Mouse (Mus musculus) spleen, postnatal 4 days (tissue): ENCODE measurements at regions not wholly inside any gene's neighbourhood (a gene's known extent, or its start where the extent isn't known, plus 50 kb on each side); places are given as distances from the start of the nearest gene placed in this dataset.
"Not testable (repeated sequence)": the region's sequence is repeated elsewhere in the genome, so short reads cannot be mapped to it uniquely, and the experiment has no call there.

Source experiments
- DNase-seq, 2 experiments: peaks; one replicate each; pipeline ENCODE4 v3.0.0; 2022; ENCODE audit warnings: low spot score in 2 of 2

DNA sequence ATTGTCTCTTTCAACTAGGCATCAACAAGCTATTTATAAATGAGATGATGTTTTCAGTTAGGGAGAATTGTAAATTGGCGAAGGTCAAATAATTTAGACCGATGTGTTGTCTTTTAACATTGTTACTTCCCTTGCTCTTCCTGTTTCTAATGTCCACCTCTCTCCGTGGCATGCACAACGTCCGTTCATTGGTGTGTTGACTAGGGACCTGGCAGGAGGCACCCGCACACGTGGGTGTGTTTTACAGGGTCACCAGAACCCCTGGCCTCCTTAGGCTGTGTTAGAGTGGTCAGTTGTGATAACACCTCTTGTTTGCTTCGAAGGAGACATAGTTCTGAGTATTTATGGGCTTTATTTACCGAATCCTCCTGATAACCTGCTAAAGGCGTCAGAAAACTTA lies 222.8 kb downstream of the Brms1l start:
- no peak for DNase-seq

DNA sequence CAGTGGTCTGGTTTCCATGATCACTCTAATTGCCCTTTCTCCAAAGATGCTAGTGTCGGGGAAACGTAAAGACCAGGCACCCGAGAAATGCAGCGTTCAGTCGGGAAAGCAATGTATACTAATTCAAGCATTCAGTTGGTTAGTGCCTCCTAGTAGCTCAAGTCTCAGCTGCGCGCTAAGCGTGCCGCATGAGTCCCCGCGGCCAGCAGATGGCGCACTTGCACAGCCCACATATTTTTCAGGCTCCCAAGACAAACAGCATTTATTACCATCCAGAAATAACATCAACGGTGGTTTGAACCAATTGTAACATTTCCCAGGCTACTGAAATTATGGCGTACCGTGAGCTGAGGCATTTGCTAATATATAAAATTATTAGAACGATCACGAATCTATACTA lies 222.3 kb downstream of the Brms1l start:
- peak; percentile 34 to 81 for DNase-seq

- no peak for DNase-seq
These were observed 219.3 kb downstream of the Brms1l start for GRCm38 (mm10) chr12:56055382-56055781.

DNA sequence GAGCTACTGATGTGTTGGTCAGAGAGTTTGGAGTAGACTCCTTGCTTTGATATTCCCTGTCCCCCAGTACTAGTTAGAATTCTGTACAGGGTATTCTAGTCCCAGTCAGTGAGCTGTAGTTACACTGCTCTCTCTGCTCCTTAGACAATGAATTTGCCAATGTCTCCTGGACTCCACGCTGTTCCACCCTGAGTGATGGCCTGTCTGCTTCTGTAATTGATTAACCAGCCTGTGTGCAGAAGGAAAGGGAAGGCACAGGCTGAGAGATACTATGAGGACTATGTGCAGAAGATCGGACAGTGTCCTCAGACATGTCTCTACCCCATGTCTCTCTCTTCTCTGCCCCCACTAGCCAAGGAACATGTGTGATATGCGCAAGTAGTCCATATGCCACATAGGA lies 209.9 kb downstream of the Brms1l start:
- no peak for DNase-seq

- no peak for DNase-seq
These were observed 184.9 kb downstream of the Brms1l start for GRCm38 (mm10) chr12:56020954-56021514.

DNA sequence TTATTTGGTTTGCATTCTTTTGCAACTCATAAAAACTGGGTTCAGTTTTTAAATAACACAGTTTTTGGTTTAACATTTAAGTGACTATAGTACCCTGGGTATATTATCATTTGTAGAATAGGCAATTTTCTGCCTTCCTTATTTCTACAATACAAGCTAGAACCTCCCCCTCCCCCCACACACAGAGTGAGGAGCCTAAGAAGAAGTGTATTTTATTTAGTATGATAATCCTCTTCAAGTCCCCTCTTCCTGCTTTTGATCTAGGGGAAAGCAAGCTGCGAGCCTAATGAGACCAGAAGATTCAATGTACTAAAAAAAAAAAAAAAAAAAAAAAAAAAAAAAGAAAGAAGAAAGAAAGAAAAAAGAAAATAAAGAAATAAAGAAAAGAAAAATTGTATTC lies 184.4 kb downstream of the Brms1l start:
- DNase-seq = no peak

- DNase-seq = no peak
These were observed 173.9 kb downstream of the Brms1l start for GRCm38 (mm10) chr12:56009976-56010375.

- no peak for DNase-seq
These were observed 169.7 kb downstream of the Brms1l start for GRCm38 (mm10) chr12:56005846-56006245.

DNA sequence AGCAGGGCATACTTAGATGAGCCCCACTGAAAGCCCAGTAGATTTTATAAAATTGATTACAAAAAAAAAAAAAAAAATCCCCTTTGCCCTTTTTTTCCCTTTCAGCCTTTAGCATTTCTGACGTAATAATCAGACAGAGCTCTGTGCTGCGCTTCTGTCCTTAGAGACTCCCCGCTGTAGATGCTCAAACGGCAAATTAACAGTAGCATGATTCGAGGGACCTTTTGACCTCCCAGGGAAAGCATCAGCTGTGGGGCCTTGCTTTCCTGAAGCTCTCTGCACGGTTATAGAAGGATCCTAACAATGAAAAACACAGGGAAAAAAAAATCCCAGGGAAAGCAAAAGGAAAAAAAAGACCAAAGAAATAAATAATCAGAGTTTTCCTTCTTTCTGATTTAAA lies 169.2 kb downstream of the Brms1l start:
- no peak for DNase-seq

- no peak for DNase-seq
These were observed 168.4 kb downstream of the Brms1l start for GRCm38 (mm10) chr12:56004479-56004878.

- no peak for DNase-seq
These were observed 167.4 kb downstream of the Brms1l start for GRCm38 (mm10) chr12:56003561-56003960.

DNA sequence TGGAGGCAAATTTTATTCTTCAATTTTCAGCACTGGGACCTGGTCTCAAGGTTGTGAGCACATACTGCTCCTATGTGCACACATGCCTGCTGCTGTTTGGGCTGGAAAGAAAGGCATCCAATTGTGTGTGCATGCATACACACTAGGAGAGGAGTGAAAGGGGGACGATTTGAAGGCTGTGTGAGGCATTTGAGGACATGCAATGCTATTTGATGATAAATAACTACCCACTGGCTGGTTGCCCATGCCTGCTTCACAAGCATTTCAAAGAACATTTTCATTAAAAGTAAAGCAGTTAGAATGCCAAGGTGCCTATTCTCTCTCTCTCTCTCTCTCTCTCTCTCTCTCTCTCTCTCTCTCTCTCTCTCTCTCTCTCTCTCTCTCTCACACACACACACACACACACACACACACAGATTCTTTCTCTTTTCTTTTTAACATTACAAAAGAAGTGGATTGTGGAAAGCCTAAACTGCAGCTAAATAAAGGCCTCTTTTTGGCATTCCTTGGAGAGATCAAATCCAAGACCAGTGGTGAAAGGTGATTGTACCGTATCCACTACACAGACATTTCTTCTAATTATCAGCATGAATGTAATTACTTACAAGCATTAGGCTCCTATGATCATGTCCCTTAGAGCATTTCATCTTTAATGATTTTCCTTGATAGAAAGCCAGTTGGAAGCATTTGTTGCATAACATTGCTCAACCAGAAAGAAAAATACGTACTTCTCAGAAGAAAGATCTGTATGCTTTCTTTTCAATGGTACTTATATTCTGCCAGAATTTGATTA lies 160.7 kb downstream of the Brms1l start:
- DNase-seq = no peak

DNA sequence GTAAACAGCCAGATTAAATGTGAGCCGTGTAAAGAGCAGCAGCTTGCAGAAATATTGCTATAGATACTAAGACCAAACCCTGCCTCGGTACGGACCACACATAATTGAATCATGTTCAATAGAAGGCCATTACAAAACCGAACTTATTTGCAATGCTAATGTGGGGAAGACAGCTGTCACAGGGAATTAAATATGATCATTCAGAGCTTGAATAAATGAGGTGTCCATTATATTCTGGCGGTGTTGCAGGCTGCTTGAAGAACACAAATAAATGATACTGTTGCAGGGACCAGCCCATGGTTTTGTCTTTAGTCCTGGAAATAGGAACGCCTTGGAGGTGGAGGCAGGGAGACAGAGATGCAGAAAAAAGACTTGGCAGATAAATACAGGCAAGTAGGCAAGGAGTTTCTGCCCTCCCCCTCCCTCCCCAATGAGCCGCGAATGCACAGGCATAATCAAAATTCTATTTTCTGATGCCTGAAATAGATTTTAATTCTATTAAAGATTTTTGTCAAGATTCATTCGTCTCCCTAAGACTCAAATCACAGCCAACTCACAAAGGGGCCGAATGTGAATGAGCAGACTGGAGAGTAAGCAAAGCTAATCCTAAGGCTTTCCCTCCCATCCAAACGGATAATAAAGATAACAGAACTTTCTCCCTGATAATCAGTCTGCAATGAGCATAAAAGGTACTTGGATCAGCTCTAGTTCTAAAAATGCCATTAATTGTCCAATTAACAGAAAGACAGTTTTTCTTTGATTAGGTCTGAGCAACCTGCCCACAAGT lies 147.6 kb downstream of the Brms1l start:
- DNase-seq = no peak

DNA sequence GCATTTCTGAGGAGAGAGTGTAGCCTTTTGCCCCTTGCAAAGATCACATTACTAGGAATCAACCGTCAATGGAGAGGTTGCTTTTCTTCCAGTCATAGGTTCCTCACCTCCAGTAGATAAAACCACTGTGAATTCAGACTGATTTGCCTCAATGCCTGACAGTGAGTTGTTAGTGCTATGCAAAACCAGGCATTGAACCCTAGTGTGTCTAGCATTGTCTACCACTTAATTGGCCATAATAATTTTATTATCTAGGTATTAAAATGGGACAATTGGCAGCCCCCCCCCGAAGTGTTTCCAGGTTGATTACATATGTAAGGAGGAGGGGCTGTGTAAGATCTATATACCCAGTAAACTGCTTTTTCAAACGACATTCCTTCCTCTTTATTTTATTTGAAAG lies 147.0 kb downstream of the Brms1l start:
- no peak for DNase-seq

GRCm38 (mm10) chr12:55974262-55974661 lies 138.1 kb downstream of the Brms1l start:
- DNase-seq = no peak

- DNase-seq = not testable (repeated sequence)
These were observed 123.2 kb downstream of the Brms1l start for GRCm38 (mm10) chr12:55959319-55959718.

GRCm38 (mm10) chr12:55940566-55940965 lies 104.4 kb downstream of the Brms1l start:
- no peak for DNase-seq

- no peak for DNase-seq
These were observed 103.4 kb downstream of the Brms1l start for GRCm38 (mm10) chr12:55939281-55940142.

DNA sequence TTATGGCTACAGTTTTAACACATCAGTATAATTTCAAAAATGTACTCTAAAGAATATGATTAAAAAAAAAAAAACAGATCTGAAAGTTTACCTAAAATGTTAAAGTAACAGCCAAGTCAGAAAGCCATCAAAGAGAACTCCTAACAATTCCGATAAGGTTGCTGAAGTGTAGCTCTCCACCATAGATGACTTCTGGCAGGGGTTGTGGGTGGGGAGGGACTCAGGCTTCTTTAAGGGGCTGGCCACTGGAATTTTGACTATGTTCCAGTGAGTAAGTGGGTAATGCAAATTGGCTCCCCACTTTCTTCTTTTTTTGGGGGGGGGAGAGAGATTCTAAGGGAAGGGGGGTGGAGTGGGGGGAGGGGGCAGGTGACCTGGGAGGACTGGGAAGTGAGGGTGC lies 98.0 kb downstream of the Brms1l start:
- DNase-seq = no peak

GRCm38 (mm10) chr12:55933417-55933816 lies 97.3 kb downstream of the Brms1l start:
- no peak for DNase-seq

GRCm38 (mm10) chr12:55930468-55930867 lies 94.3 kb downstream of the Brms1l start:
- DNase-seq = no peak

DNA sequence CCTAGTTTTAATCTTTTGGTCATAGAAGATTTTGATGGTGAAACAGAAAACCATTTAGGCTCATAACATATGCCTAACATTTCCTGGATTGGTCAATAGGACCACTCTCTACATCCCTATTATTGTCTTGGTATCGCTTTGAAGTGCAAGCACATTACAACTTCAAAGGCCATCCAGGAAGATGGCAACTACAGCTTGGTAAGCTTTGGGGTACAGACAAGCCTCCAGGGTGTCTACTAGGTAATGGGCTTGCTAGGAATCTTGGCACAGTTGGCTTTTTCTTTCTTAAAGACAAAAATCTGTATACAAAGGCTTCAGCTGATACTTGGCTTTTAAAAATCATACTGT lies 90.8 kb downstream of the Brms1l start:
- DNase-seq = no peak
